Mouse (Mus musculus) embryonic facial prominence, embryonic 12.5 days (tissue): ENCODE data around the gene Vwa8. TPM values are rescaled to one million over a fixed set of nuclear protein-coding genes. Genes with fewer than 3 reads are reported as not detected.
A peak's percentile ranks its signal among the peaks of the same experiment; 100 is the strongest.
"Not testable (repeated sequence)": the region's sequence is repeated elsewhere in the genome, so short reads cannot be mapped to it uniquely, and the experiment has no call there.

Experiments
- ATAC-seq: fragments of 200-750 bp; cut with Nextera tagmentation; 2 replicates; pipeline ENCODE4 v1.8.0; 2017; ENCODE audit not compliant: insufficient number of reproducible peaks, insufficient read depth, low FRiP score, low TSS enrichment
- H3K27ac ChIP-seq: fragments of 300-500 bp; sonication (generic); 2 replicates; pipeline ENCODE4 v1.5.1; 2016; ENCODE audit warnings: mild to moderate bottlenecking
- H3K27me3 ChIP-seq: fragments of 300-500 bp; sonication (generic); 2 replicates; pipeline ENCODE4 v1.6.1; 2016; ENCODE audit warnings: mild to moderate bottlenecking, moderate library complexity
- H3K36me3 ChIP-seq: fragments of 300-500 bp; sonication (generic); 2 replicates; pipeline ENCODE4 v1.6.1; 2016; ENCODE audit warnings: mild to moderate bottlenecking
- H3K4me1 ChIP-seq: fragments of 300-500 bp; sonication (generic); 2 replicates; pipeline ENCODE4 v1.6.1; 2016
- H3K4me2 ChIP-seq: fragments of 300-500 bp; sonication (generic); replicated peaks from 2 replicates; pipeline ENCODE4 v1.6.1; 2016; ENCODE audit warnings: mild to moderate bottlenecking, moderate library complexity
- H3K4me3 ChIP-seq: fragments of 300-500 bp; sonication (generic); 2 replicates; pipeline ENCODE4 v1.5.1; 2016; ENCODE audit warnings: mild to moderate bottlenecking
- H3K9ac ChIP-seq: fragments of 300-500 bp; sonication (generic); 2 replicates; pipeline ENCODE4 v1.6.1; 2016; ENCODE audit warnings: mild to moderate bottlenecking, moderate library complexity
- H3K9me3 ChIP-seq: fragments of 300-500 bp; sonication (generic); 2 replicates; pipeline ENCODE4 v1.6.1; 2016; ENCODE audit warnings: mild to moderate bottlenecking, moderate library complexity
- WGBS: fragments of 180-500 bp; shearing (Covaris S2); methylation state at CpG from one replicate; pipeline ENCODE4 v1.1.7; 2016; 5-methylcytosine and 5-hydroxymethylcytosine counted together
- polyA plus RNA-seq: library from polyadenylated mRNA; unstranded; fragments of >200 nt; fragmentation: Nextera tagmentation; extraction: Ambion mirVana; gene quantifications from 2 replicates; pipeline ENCODE4 v1.2.1, GENCODE M21; 2016

The Vwa8 gene
- polyA plus RNA-seq, 1 experiment from 2014 or later: 10.6 TPM

DNA sequence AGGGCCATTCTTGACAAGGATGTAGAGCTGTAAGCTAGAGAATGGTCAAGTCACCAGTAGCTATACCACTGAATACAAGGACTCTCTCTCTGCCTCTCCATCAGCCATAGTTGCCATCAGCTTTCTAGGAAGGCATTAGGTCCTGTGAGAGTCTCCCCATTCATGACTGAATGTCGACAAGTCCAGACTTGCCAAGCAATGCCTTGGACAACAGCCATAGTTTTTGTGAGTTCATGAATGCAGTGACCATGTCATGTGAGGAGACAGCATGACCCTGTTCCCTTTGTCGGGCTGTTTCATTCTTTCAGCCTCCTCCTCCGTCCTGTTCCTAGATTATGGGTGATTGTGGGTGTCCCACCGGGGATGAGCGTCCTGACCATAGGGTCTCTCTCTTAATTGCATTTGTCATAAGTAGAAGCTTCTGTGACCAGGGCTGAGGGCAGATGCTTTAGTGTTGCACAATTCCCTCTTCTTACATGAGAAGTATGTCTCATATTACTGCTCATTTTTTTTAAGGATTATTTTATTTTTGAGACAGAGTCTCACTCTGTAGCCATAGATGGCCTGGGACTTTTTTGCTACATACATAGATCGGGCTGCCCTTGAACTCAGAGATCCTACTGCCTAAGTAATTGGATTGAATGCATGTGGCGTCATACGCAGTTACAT lies 37.8 kb downstream of the Vwa8 start:
- no peak overlapping the region for H3K4me3 ChIP-seq
- no peak overlapping the region for H3K27ac ChIP-seq
- H3K36me3 ChIP-seq: no peaks in the 10 kb centered on the region
- ATAC-seq: no peak
- H3K27me3 ChIP-seq: no peaks in the 10 kb centered on the region
- 92% methylated on average over 8 of the region's 8 CpGs for WGBS
- no peak overlapping the region for H3K9ac ChIP-seq
- no peaks in the 10 kb centered on the region for H3K9me3 ChIP-seq
- H3K4me2 ChIP-seq: no peak overlapping the region
- peaks cover 12% of the 10 kb centered on the region; the same call in 1 of the 2 replicates for H3K4me1 ChIP-seq

DNA sequence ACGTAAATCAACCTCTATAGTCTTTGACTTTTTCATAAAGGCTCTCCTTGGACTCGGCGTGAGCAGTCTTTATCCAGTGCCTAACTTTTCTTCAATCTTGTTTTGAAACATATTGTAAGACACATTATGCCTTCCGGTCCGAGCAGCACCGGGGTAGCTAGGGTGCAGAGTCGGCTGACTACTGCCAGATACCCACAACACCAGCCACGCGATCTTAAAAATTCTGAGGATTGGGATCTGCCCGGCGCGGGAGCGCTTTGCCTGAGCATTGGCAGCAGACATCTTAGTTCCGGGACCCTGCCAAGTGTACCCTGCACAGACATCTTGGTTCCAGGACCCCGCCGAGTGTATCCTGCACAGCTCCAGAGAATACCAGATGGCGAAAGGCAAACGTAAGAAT lies 38.6 kb downstream of the Vwa8 start:
- H3K4me3 ChIP-seq, H3K27ac ChIP-seq, ATAC-seq, H3K9ac ChIP-seq, H3K27me3 ChIP-seq, H3K4me2 ChIP-seq, H3K36me3 ChIP-seq, H3K9me3 ChIP-seq: not testable (repeated sequence)
- H3K4me1 ChIP-seq: peaks cover 12% of the 10 kb centered on the region; the same call in 1 of the 2 replicates
- WGBS: 97% methylated on average over 18 of the region's 18 CpGs

DNA sequence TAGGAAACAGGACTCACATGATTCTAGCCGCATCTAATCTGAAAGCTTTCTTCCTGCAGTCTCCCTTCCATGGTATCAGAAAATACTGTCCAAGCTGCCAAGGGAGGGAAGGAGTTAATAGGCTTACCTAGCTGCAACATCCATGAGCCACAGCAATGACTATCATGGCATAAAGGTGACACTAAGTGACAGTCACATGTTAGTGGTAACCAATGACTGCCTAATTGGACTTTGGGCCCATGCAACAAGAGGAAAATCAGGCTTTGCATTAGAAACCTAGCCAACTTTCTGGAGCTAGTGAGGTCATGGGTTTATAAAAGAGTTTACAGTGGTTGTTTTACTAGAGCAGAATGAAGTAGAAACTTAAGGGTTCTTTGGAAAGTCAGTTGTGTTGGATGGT lies 46.6 kb downstream of the Vwa8 start:
- Histone ChIP-seq H3K27ac (no peak overlapping the region), H3K4me3 (no peak overlapping the region), H3K27me3 (no peaks in the 10 kb centered on the region), H3K9ac (no peak overlapping the region), H3K4me1 (no peaks in the 10 kb centered on the region), H3K9me3 (no peaks in the 10 kb centered on the region), H3K4me2 (no peak overlapping the region), H3K36me3 (no peaks in the 10 kb centered on the region)
- no peak for ATAC-seq
- 89% methylated on average over 1 of the region's 1 CpGs for WGBS

DNA sequence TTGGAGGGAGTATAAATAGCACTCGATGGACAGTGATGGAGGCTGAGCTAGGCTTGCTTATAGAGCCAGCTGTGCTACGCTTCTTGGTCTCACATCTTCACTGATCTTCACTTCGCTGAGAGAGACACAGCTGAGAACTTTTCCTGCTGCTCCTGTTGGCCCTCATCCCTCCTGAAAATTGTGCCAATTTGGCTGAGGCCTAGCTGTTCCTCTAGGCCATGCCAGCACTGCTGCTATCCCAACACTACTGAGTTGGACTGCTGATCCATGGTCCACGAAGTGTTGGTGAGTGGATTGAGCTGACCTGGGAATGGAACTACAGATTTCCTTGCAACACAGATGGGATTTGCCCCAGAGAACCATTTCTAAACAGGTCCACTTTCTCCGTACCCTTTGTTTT lies 47.4 kb downstream of the Vwa8 start:
- Histone ChIP-seq H3K9ac (no peak overlapping the region), H3K36me3 (no peaks in the 10 kb centered on the region), H3K4me2 (no peak overlapping the region), H3K27ac (no peak overlapping the region), H3K27me3 (no peaks in the 10 kb centered on the region), H3K4me1 (peaks cover 4% of the 10 kb centered on the region; the same call in 1 of the 2 replicates), H3K9me3 (no peaks in the 10 kb centered on the region), H3K4me3 (no peak overlapping the region)
- ATAC-seq: no peak
- 87% methylated on average over 5 of the region's 5 CpGs for WGBS

- H3K4me3 ChIP-seq: no peak overlapping the region
- H3K27ac ChIP-seq: no peak overlapping the region
- H3K9ac ChIP-seq: no peak overlapping the region
- no peaks in the 10 kb centered on the region for H3K27me3 ChIP-seq
- no peaks in the 10 kb centered on the region for H3K36me3 ChIP-seq
- 0 out of 2 replicates have a peak, but pooled peaks have one; percentile 10 for ATAC-seq
- H3K4me2 ChIP-seq: no peak overlapping the region
- peaks cover 4% of the 10 kb centered on the region; the same call in 1 of the 2 replicates for H3K4me1 ChIP-seq
- no peaks in the 10 kb centered on the region for H3K9me3 ChIP-seq
- WGBS: 21% methylated on average over 2 of the region's 2 CpGs
Observed at GRCm38 (mm10) chr14:78900770-78901169, 51.9 kb downstream of the Vwa8 start.

DNA sequence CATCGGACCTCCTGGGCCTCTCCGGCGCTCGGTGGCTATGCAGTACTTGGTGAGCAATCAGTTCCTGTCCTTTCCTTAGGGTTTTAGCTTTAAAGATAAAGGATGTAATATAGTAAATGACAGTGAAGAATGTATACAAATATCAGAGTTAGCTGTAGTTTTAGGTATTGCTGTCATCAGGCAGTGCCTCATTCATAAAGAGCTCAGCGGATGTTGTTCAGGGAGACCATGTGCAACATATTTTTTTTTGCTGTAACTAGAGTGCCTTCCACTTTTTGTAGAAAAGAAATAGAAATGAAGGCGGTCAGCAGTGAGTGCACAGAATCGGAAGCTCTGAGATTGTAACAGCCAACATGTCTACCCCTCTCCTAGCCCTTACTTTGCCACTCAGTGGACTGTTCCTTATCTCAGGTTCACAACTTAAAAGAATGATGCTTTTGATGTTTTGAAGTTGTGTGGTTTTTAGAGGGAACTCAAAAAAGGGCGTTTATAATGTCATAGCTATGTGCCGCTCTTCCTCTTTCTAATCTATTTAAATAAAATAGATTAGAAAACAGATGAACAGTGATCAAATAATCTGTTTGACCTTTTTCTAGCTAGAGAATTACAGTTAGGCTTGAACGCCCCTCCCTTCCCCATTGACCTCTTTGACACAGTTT lies 59.5 kb downstream of the Vwa8 start:
- Histone ChIP-seq H3K4me3 (no peak overlapping the region), H3K4me1 (no peaks in the 10 kb centered on the region), H3K36me3 (no peaks in the 10 kb centered on the region), H3K27ac (no peak overlapping the region), H3K4me2 (no peak overlapping the region), H3K9ac (no peak overlapping the region), H3K27me3 (no peaks in the 10 kb centered on the region), H3K9me3 (no peaks in the 10 kb centered on the region)
- WGBS: 90% methylated on average over 10 of the region's 10 CpGs
- no peak for ATAC-seq

DNA sequence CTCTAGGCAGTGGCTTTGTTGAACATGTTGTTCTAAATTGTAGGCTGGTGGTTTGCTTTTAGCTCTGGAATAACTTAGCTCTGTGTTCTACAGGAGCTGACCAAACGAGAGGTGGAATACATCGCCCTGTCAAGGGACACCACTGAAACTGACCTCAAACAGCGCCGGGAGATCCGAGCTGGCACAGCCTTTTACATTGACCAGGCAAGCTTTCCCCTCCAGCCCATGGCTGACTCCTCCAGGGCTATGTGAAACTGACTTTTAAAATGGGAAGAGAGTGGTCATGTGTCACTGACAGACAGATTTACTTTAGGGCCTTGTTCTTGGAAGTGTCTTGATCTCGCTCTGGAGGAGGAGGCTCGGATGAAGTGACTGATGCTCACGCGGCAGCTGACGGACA lies 63.2 kb downstream of the Vwa8 start:
- H3K9me3 ChIP-seq: no peaks in the 10 kb centered on the region
- H3K27ac ChIP-seq: no peak overlapping the region
- ATAC-seq: no peak
- WGBS: 81% methylated on average over 10 of the region's 10 CpGs
- no peak overlapping the region for H3K4me3 ChIP-seq
- H3K9ac ChIP-seq: no peak overlapping the region
- no peaks in the 10 kb centered on the region for H3K27me3 ChIP-seq
- H3K36me3 ChIP-seq: no peaks in the 10 kb centered on the region
- H3K4me2 ChIP-seq: no peak overlapping the region
- no peaks in the 10 kb centered on the region for H3K4me1 ChIP-seq

DNA sequence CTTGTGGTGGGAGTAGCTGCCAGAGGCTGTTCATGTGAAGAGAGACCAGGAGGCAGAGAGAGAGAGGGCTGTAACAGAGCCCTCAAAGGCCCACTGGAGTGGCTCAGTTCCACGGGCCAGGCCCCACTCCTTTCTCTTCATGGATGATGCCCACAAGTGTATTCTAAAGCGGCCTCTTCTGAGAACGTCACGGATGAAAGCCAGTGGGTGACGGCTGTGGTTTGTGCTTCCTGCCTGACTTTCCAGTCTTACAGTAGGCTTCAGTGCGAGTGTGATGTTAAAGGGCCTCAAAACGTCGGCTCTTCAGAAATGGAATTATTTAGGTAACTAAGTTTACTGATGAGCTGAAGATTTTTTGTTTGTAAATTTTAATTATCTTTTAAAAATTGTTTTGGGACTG lies 65.3 kb downstream of the Vwa8 start:
- 80% methylated on average over 8 of the region's 8 CpGs for WGBS
- no peaks in the 10 kb centered on the region for H3K36me3 ChIP-seq
- no peak overlapping the region for H3K9ac ChIP-seq
- H3K27ac ChIP-seq: no peak overlapping the region
- H3K4me1 ChIP-seq: no peaks in the 10 kb centered on the region
- H3K4me2 ChIP-seq: no peak overlapping the region
- no peak overlapping the region for H3K4me3 ChIP-seq
- H3K9me3 ChIP-seq: no peaks in the 10 kb centered on the region
- no peak for ATAC-seq
- H3K27me3 ChIP-seq: no peaks in the 10 kb centered on the region

DNA sequence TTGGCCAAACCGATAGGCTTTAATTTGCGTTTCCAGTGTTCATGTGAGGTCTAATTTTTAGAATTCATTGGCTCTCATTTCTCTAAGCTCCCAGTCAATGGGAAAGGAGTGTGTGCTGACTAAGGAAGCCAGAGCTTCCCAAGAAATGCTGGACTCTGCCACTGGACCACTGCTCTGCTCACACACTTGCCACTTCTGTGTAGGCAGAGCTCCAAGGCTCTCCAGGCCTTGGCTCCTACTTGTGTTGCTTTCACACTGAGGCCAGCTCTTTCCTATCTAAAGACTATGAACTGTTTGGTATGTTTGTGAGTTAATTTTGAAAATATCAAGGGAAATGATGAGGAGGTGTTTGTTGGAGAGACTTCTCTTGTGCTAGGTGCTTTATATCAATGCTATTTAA lies 67.8 kb downstream of the Vwa8 start:
- H3K9ac ChIP-seq: no peak overlapping the region
- no peak overlapping the region for H3K4me3 ChIP-seq
- no peaks in the 10 kb centered on the region for H3K9me3 ChIP-seq
- 94% methylated on average over 2 of the region's 2 CpGs for WGBS
- no peak overlapping the region for H3K27ac ChIP-seq
- no peak overlapping the region for H3K4me2 ChIP-seq
- no peaks in the 10 kb centered on the region for H3K27me3 ChIP-seq
- H3K36me3 ChIP-seq: no peaks in the 10 kb centered on the region
- no peak for ATAC-seq
- H3K4me1 ChIP-seq: no peaks in the 10 kb centered on the region

GRCm38 (mm10) chr14:78921219-78921618 lies 72.4 kb downstream of the Vwa8 start:
- Histone ChIP-seq H3K9me3 (no peaks in the 10 kb centered on the region), H3K27me3 (no peaks in the 10 kb centered on the region), H3K36me3 (no peaks in the 10 kb centered on the region), H3K4me1 (no peaks in the 10 kb centered on the region), H3K4me3 (no peak overlapping the region), H3K4me2 (no peak overlapping the region), H3K9ac (no peak overlapping the region), H3K27ac (no peak overlapping the region)
- no peak for ATAC-seq
- 43% methylated on average over 2 of the region's 2 CpGs for WGBS

DNA sequence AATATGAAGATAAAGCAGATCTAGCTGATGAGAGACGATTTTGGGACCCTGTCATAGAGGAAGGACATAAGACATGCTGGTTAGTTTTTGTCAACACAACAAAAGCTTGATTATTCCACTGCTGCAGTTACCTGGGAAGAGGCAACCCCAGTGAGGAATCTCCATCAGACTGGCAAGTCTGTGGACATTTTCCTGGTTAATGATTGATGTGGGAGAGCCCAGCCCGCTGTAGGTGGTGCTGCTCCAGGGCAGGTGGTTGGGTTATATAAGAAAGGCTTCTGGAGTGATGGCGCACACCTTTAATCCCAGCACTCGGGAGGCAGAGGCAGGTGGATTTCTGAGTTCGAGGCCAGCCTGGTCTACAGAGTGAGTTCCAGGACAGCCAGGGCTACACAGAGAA lies 74.8 kb downstream of the Vwa8 start:
- H3K27me3 ChIP-seq: no peaks in the 10 kb centered on the region
- H3K36me3 ChIP-seq: no peaks in the 10 kb centered on the region
- H3K9me3 ChIP-seq: no peaks in the 10 kb centered on the region
- H3K4me1 ChIP-seq: no peaks in the 10 kb centered on the region
- H3K9ac ChIP-seq: no peak overlapping the region
- no peak for ATAC-seq
- H3K27ac ChIP-seq: no peak overlapping the region
- H3K4me2 ChIP-seq: no peak overlapping the region
- WGBS: 86% methylated on average over 5 of the region's 5 CpGs
- no peak overlapping the region for H3K4me3 ChIP-seq

GRCm38 (mm10) chr14:78924755-78925537 lies 76.1 kb downstream of the Vwa8 start:
- H3K4me3 ChIP-seq: no peak overlapping the region
- WGBS: 83% methylated on average over 21 of the region's 21 CpGs
- no peaks in the 10 kb centered on the region for H3K36me3 ChIP-seq
- H3K27me3 ChIP-seq: no peaks in the 10 kb centered on the region
- no peak for ATAC-seq
- H3K4me1 ChIP-seq: no peaks in the 10 kb centered on the region
- H3K9me3 ChIP-seq: no peaks in the 10 kb centered on the region
- no peak overlapping the region for H3K4me2 ChIP-seq
- no peak overlapping the region for H3K9ac ChIP-seq
- H3K27ac ChIP-seq: no peak overlapping the region
